Mouse (Mus musculus) neural tube, embryonic 10.5 days (tissue): ENCODE data around the gene Ldlrap1.
"Not testable (repeated sequence)": the region's sequence is repeated elsewhere in the genome, so short reads cannot be mapped to it uniquely, and the experiment has no call there.

ENCODE experiments used
- DNase-seq: peaks from one replicate; pipeline ENCODE4 v3.0.0-alpha.2; 2017; ENCODE audit warnings: low spot score; ENCODE audit errors: extremely low spot score

Ldlrap1 gene

DNA sequence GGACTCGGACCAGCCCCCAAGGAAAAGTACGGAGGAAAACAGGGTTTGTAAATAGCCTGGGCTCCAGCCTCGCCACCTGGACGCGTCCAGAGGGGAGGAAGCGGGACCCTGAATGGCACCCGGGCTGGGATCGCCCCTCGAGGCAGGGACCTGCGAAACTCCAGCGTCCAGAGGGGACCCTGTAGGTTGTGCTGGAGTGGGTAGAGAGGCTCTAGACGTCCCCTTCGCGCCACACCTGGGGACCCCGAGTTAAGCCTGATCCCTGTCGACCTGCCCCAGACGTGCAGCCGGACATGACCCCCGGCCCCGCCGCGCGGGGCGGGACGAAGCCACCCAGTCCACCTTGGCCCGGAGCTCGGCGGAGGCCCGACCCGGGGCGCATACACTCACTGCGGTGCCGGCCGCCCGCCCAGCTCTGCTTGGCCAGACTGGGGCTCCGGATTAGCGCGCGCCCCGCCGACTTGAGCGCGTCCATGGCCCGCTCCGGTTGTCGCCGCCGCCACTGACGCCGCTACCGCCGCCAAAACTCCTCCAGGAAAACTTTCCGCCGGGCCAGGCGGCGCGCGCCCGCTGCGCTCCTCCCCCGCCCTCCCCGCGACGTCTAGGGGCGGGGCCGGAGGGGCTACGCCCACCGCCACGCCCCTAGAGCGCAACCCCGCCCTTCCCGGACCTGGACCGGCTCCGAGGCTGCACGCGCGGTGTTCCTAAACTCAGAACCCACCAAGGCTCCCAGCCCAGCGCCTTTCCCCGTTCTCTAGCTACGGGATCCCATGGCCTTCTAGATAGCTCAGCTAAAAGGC lies at the start of gene Ldlrap1:
Ldlrap1 (minus strand) TSS at position 599 of the 800 bp plus-strand sequence.
- peak; percentile 74 for DNase-seq

DNA sequence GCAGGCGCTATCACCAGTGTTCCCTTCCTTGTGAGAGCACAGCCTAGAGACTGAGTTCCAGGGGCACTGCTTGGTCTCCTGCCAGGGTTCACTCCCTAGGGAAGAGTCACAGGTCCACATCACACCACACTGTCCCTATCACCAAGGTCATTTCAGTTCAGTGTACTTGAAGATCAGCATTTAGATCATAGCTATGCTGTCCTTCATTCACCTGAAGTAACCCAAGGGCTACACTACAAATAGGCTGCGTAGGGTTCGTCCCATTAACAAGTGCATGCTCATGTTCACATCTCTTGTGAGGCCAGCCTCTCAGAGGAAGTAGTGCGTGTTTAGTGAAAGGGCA lies 46.4 kb upstream of the Ldlrap1 start:
- no peak for DNase-seq

DNA sequence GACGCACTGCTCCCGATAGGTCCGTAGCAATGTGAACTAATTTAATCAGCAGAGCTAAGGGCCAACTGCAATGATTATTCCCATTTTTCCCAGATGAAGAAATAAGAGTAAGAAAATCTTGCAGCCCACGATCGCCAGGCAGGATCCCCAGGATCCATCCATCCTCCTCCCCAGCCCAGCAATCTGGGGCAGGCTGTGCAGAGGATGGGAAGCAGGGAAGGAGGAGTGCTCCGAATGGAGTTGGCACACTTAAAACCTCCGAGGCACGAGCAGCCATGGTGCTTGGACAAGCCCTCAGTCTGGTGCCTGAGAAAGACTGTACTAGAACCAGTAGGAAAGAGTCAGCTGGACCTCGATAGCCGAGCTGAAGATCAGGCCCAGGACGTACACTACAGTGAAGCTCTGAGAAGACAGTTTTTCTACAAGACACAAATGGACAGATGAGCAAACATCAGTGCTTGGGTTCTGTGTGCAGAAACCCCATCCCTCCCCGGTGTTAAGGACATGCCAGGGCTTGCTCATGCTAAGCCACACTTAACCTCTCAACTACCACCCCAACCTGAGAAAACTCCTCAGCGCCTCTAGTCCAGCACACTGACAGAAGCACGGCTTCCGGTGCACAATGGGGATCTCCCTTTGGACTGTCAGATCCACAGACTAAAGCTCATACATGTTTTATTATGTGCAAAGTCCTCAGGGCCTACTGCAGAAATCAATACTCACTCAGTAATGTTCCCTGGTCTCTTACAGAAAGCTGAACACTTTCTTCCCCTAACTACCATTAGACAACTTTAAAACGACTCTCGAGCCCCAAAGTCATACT lies 45.8 kb upstream of the Ldlrap1 start:
- no peak for DNase-seq

DNA sequence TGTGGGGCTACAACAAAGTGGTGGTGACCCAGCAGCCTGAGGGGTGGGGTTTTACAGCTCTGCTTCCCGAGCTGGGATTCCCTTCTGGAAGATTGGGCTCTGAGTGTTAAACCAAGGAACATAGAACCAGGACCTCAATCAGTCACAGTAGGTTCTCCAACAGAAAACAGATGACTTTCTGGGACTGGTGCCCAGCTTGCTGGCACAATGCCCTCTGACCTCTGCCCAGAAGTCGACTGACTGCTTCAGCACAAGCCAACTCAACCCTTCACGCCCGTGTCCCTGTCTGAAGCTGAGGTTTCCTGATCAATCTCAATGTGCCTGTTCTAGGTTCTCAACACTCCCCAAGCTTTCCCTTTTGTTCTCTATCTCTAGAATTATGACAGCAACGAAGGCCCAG lies 36.9 kb upstream of the Ldlrap1 start:
- DNase-seq: no peak

- DNase-seq: no peak
These were observed 34.9 kb upstream of the Ldlrap1 start for GRCm38 (mm10) chr4:134802765-134803164.

DNA sequence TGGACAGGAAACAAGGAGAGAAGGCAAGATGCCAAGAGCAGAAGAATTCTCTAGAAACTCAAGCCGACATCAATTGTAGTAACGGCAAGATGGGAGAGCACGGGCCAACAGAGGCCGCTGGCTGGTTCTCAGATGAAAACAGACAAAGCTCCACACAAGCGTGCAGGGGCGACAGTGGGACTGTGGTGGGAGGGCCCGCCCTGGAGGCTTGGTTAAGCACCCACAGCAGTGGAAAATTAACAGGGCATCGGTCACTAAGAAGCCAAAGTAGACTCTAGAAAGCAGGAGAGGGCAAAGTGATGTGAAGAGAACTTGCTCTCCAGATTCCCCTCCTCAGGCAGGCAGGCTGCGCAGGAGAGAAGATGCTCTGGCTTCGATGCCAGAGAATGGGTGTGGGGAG lies 34.3 kb upstream of the Ldlrap1 start:
- DNase-seq: no peak

DNA sequence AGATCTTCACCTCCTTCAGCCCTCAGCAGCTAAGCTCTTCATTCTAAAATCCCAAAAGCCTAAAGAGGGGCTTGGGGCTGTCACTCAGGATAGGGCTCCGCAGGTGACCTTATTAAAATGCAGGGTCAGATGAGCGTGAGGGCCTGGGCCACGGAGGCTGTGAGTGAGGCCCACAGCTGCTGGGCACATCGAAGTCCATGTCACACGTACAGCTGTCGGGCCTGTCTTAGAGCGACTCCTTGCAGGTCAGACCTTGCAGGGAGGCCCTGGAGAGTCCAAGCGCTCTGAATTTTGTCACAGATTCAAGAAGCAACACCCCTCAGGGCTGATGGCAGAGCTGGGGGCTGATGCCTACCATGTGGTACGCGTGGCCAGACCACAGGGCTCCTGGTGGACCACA lies 32.9 kb upstream of the Ldlrap1 start:
- no peak for DNase-seq

GRCm38 (mm10) chr4:134800098-134800497 lies 32.3 kb upstream of the Ldlrap1 start:
- no peak for DNase-seq

- DNase-seq: peak; percentile 84
These were observed 31.4 kb upstream of the Ldlrap1 start for GRCm38 (mm10) chr4:134799272-134799671.

GRCm38 (mm10) chr4:134798861-134799260 lies 31.0 kb upstream of the Ldlrap1 start:
- no peak for DNase-seq

- no peak for DNase-seq
These were observed 29.8 kb upstream of the Ldlrap1 start for GRCm38 (mm10) chr4:134797621-134798020.

DNA sequence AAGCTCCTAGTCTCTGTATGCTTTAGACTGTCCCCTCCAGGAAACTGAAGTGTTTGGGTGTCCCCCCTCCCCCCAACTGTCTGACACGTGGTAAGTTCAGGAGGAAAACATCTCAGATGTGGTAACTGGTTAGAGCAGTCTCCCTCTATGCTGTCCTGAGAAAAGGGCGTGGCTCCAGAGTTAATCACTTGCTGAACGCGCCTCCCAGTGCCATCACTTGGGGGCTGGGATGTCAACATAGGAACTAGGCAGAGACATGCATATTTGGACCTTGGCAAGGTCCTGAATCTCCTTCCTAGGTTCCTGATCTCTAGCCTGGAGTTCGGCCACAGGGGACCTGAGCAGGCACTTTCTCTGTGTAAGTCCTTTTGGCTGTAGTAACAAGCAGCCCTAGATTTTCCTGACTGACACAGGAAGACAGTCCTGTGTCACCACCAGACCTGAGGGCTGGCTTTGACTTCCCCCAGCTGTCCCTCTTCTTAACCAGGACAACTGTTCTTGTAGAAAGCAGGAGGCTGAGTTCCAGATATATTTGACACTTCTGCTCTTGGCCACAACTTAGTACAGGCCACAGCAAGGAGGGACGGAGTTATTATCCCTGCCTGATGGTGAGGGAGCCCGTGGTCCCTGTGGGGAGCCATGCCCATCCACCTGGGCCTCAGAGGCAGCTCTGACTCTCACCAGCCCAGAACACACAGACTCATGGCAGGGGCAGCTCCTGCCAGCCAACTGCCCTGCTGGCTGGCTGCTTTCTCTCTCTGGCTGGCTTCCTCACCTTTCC lies 28.9 kb upstream of the Ldlrap1 start:
- DNase-seq: no peak

DNA sequence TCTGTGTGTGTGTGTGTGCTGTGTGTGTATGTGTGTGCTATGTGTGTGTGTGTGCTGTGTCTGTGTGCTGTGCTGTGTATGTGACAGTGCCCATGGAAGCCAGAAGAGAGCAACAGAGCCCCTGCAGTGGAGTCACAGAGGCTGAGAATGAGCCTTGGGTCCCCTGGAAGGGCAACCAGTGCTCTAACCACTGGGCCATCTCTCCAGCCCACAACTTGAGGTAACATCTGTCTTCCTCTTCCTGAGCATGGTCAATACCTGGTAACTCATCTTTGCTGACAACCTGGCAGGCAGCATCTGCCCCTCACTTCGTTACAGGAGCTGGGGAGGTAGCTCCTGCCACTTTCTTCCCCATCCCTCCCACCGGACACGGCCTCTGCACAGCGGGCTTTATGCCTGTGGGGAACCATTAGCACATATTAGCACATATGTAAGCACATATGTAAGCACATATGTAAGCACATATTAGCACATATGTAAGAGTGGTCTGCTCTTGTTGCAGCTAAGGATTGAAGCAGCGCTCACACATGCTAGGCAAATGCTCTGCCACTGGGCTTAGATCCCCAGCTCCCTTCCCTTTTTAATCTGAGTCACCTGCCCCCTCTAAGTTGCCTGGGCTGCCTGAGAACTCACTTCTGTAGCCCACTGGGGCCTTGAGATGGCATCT lies 28.1 kb upstream of the Ldlrap1 start:
- DNase-seq: no peak

- not testable (repeated sequence) for DNase-seq
These were observed 27.1 kb upstream of the Ldlrap1 start for GRCm38 (mm10) chr4:134794959-134795358.

DNA sequence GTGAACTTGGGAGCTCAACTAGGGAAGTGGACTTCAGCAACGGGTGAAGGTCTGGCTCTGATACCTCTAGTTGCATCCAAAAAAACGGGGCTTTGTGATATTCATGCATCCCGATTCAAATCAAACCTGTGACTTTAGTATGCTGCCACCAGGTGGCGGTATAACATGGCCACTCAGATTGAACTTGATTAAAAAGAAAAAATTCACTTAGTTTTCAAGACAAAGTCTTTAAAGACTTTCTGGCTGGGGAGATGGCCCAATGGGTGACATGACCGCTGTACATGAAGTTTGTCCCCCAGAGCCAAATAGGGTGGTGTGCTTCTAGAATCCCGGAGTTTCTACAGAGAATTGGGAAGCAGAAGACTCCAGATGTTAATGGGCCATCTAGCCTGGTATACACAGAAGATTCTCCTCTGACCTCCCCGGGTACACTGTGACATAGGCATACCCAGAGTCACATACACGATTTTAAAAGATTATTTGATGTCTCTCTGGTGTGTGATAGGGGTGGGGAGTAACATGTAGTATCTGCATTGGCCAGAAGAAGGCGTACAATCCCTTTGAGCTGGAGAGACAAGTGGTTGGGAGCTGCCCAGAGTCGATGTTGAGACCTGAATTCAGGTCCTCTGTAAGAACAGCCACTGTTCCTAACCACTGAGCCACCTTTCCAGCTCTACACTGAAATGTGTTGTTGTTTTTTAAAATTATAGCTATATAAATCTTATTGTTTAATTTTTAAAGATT lies 25.6 kb upstream of the Ldlrap1 start:
- DNase-seq: peak; percentile 52

DNA sequence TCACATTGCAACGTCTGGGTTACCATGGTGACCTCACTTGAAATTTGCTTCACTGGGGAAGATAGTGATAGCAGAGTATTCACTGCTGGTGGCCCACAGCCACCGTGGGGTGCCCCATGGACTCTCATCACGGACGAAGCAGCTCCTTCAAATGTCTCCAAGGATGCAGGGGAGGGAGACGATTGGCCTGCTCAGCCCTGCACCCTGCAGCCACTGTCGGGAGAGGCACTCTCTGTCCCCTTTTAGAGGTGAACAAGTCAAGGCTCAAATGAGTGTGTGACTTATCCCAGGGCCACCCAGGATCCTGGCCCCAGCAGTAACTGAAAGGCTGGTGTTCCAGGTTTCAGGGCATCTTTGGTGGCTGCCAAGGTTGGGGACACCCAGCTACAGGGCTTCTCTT lies 23.9 kb upstream of the Ldlrap1 start:
- no peak for DNase-seq

DNA sequence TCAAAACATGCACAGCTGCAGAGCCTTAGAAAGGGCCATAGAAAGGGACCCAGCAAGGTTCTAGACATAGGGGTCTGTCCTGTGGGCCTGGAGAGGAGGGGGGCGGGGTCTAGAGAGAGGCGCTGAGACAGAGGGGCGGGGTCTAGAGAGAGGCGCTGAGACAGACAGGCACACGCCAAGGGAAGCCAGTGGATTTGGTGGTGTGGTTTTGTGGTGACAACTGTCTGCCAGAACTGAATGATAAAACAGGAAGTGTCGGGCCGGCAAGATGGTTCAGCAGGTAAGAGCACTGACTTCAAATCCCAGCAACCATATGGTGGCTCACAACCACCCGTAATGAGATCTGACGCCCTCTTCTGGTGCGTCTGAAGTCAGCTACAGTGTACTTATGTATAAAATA lies 19.1 kb upstream of the Ldlrap1 start:
- DNase-seq: no peak

GRCm38 (mm10) chr4:134784701-134785100 lies 16.9 kb upstream of the Ldlrap1 start:
- DNase-seq: peak; percentile 52

DNA sequence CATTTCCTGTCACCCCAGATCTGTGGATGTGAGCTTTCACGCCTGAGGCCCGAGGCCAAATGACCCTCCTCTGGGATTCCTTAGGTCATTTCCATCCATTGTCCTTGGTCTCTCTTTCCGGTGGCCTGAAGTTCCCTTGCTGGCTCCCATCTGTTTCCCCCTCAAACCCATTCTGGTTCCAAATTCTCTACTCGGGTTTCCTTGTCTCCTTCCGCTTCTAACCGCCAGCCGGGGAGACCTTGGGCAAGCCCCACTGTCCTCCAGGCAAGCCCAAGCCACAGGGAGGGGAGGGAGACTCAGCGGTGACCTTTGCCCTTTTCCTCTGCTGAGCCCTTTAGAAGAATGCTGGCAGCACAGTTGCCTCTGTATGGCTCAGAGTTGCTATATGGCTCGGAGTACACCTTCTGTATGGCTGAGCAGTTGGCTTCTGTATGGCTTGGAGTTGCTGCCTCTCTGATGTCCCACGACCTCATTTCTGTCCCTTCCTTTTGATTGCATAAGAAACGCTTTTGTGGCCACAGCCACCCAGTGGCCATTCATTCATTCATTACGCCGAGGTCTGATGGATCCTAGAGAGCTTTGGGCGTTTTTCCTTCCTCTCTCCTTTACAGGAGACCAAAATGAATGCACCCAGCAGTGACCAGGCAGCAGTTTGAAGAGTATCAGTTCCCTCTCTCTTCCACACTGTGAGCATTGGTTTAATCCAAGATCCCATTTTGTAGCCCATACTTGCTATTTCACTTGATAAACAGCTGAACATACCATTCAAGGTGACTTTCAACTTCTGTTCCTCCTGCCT lies 11.5 kb upstream of the Ldlrap1 start:
- no peak for DNase-seq

DNA sequence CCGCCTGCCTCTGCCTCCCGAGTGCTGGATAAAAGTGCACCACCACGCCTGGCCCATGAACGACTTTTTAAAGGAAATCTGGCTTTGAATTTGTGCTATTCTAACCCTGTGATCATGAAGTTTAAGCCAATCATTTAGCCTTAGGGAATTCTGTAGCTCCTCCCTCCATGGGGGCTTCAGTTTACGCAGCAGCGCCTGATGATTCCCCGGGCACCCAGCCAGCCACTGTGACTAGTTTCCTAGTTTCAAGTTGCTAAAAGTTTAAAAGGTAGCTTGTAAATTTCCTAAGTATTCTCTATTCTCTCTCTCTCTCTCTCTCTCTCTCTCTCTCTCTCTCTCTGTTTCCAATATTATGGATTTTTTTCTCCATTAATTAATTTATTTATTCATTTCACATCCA lies 8.4 kb upstream of the Ldlrap1 start:
- DNase-seq: no peak
